Mouse (Mus musculus): ENCODE measurements at regions not wholly inside any gene's neighbourhood (a gene's known extent, or its start where the extent isn't known, plus 50 kb on each side); places are given as distances from the start of the nearest gene placed in this dataset.

GRCm38 (mm10) chr10:99945418-99945817 lies 70.0 kb upstream of the Kitl start:
- H3K36me3 ChIP-seq (ENCODE audit: control insufficient read depth, insufficient read depth, low read length, poor library complexity, severe bottlenecking), result no peaks in the 10 kb centered on the region
- no peak for DNase-seq (ENCODE audit: low read depth, low spot score)
- H3K4me3 ChIP-seq (ENCODE audit: insufficient read depth in 1 of 2, low read depth in 1 of 2, low read length in 2 of 2, poor library complexity in 1 of 2, severe bottlenecking in 1 of 2), result no peak overlapping the region
- H3K9ac ChIP-seq (ENCODE audit: insufficient read depth, low read depth, low read length, poor library complexity, severe bottlenecking), result no peak overlapping the region
- no peaks in the 10 kb centered on the region for H3K4me1 ChIP-seq (ENCODE audit: control insufficient read depth in 2 of 2, insufficient read depth in 2 of 2, low read length in 2 of 2, poor library complexity in 1 of 2)
- H3K9me3 ChIP-seq (ENCODE audit: control insufficient read depth, insufficient read depth, low read depth, low read length), result no peaks in the 10 kb centered on the region
- H3K27ac ChIP-seq (ENCODE audit: insufficient read depth, low read depth, low read length, poor library complexity, severe bottlenecking), result no peak overlapping the region
- in situ Hi-C loops (cut with MboI; ENCODE audit: low sequenced_read_pairs in 2 of 2, unreplicated experiment in 2 of 2), result no loop called here
- no peak for TF ChIP-seq CHD2 (IDR thresholded peaks at IDR 0.05; ENCODE audit: low read depth, low read length)

GRCm38 (mm10) chr10:99941665-99942064 lies 73.8 kb upstream of the Kitl start:
- H3K27ac ChIP-seq (ENCODE audit: insufficient read depth, low read depth, low read length, poor library complexity, severe bottlenecking), result no peak overlapping the region
- no peaks in the 10 kb centered on the region for H3K4me1 ChIP-seq (ENCODE audit: control insufficient read depth in 2 of 2, insufficient read depth in 2 of 2, low read length in 2 of 2, poor library complexity in 1 of 2)
- H3K9me3 ChIP-seq (ENCODE audit: control insufficient read depth, insufficient read depth, low read depth, low read length), result no peaks in the 10 kb centered on the region
- in situ Hi-C loops (cut with MboI; ENCODE audit: low sequenced_read_pairs in 2 of 2, unreplicated experiment in 2 of 2), result no loop called here
- DNase-seq (ENCODE audit: low read depth, low spot score), result no peak
- H3K36me3 ChIP-seq (ENCODE audit: control insufficient read depth, insufficient read depth, low read length, poor library complexity, severe bottlenecking), result no peaks in the 10 kb centered on the region
- no peak overlapping the region for H3K4me3 ChIP-seq (ENCODE audit: insufficient read depth in 1 of 2, low read depth in 1 of 2, low read length in 2 of 2, poor library complexity in 1 of 2, severe bottlenecking in 1 of 2)
- H3K9ac ChIP-seq (ENCODE audit: insufficient read depth, low read depth, low read length, poor library complexity, severe bottlenecking), result no peak overlapping the region
- TF ChIP-seq HCFC1 (IDR thresholded peaks at IDR 0.05; ENCODE audit: borderline replicate concordance, insufficient read depth, low read length) (no peak), ZC3H11A (IDR thresholded peaks at IDR 0.05; ENCODE audit: borderline replicate concordance, low read depth, low read length) (no peak), ZNF384 (IDR thresholded peaks at IDR 0.05; ENCODE audit: low read depth, low read length) (no peak), CHD2 (IDR thresholded peaks at IDR 0.05; ENCODE audit: low read depth, low read length) (no peak), MAFK (IDR thresholded peaks at IDR 0.05; ENCODE audit: insufficient read depth, low read depth, low read length) (no peak)

GRCm38 (mm10) chr10:99938901-99939300 lies 76.5 kb upstream of the Kitl start:
- no peak overlapping the region for H3K4me3 ChIP-seq (ENCODE audit: insufficient read depth in 1 of 2, low read depth in 1 of 2, low read length in 2 of 2, poor library complexity in 1 of 2, severe bottlenecking in 1 of 2)
- no peaks in the 10 kb centered on the region for H3K4me1 ChIP-seq (ENCODE audit: control insufficient read depth in 2 of 2, insufficient read depth in 2 of 2, low read length in 2 of 2, poor library complexity in 1 of 2)
- TF ChIP-seq ZC3H11A (IDR thresholded peaks at IDR 0.05; ENCODE audit: borderline replicate concordance, low read depth, low read length) (no peak), HCFC1 (IDR thresholded peaks at IDR 0.05; ENCODE audit: borderline replicate concordance, insufficient read depth, low read length) (no peak), CHD2 (IDR thresholded peaks at IDR 0.05; ENCODE audit: low read depth, low read length) (no peak), ZNF384 (IDR thresholded peaks at IDR 0.05; ENCODE audit: low read depth, low read length) (no peak), MAFK (IDR thresholded peaks at IDR 0.05; ENCODE audit: insufficient read depth, low read depth, low read length) (no peak)
- in situ Hi-C loops (cut with MboI; ENCODE audit: low sequenced_read_pairs in 2 of 2, unreplicated experiment in 2 of 2), result no loop called here
- H3K36me3 ChIP-seq (ENCODE audit: control insufficient read depth, insufficient read depth, low read length, poor library complexity, severe bottlenecking), result no peaks in the 10 kb centered on the region
- H3K9ac ChIP-seq (ENCODE audit: insufficient read depth, low read depth, low read length, poor library complexity, severe bottlenecking), result no peak overlapping the region
- no peak for DNase-seq (ENCODE audit: low read depth, low spot score)
- H3K9me3 ChIP-seq (ENCODE audit: control insufficient read depth, insufficient read depth, low read depth, low read length), result no peaks in the 10 kb centered on the region
- H3K27ac ChIP-seq (ENCODE audit: insufficient read depth, low read depth, low read length, poor library complexity, severe bottlenecking), result no peak overlapping the region

- Histone ChIP-seq H3K36me3 (ENCODE audit: control insufficient read depth, insufficient read depth, low read length, poor library complexity, severe bottlenecking) (no peaks in the 10 kb centered on the region), H3K4me3 (ENCODE audit: insufficient read depth in 1 of 2, low read depth in 1 of 2, low read length in 2 of 2, poor library complexity in 1 of 2, severe bottlenecking in 1 of 2) (no peak overlapping the region), H3K9me3 (ENCODE audit: control insufficient read depth, insufficient read depth, low read depth, low read length) (no peaks in the 10 kb centered on the region), H3K9ac (ENCODE audit: insufficient read depth, low read depth, low read length, poor library complexity, severe bottlenecking) (no peak overlapping the region), H3K4me1 (ENCODE audit: control insufficient read depth in 2 of 2, insufficient read depth in 2 of 2, low read length in 2 of 2, poor library complexity in 1 of 2) (no peaks in the 10 kb centered on the region), H3K27ac (ENCODE audit: insufficient read depth, low read depth, low read length, poor library complexity, severe bottlenecking) (no peak overlapping the region)
- in situ Hi-C loops (cut with MboI; ENCODE audit: low sequenced_read_pairs in 2 of 2, unreplicated experiment in 2 of 2), result no loop called here
- no peak for TF ChIP-seq ZC3H11A (IDR thresholded peaks at IDR 0.05; ENCODE audit: borderline replicate concordance, low read depth, low read length)
- no peak for TF ChIP-seq CHD2 (IDR thresholded peaks at IDR 0.05; ENCODE audit: low read depth, low read length)
- no peak for TF ChIP-seq ZNF384 (IDR thresholded peaks at IDR 0.05; ENCODE audit: low read depth, low read length)
- TF ChIP-seq HCFC1 (IDR thresholded peaks at IDR 0.05; ENCODE audit: borderline replicate concordance, insufficient read depth, low read length), result no peak
- TF ChIP-seq MAFK (IDR thresholded peaks at IDR 0.05; ENCODE audit: insufficient read depth, low read depth, low read length), result no peak
- DNase-seq (ENCODE audit: low read depth, low spot score), result no peak
These were observed 77.4 kb upstream of the Kitl start for GRCm38 (mm10) chr10:99937921-99938618.

- H3K27ac ChIP-seq (ENCODE audit: insufficient read depth, low read depth, low read length, poor library complexity, severe bottlenecking), result no peak overlapping the region
- no peaks in the 10 kb centered on the region for H3K9me3 ChIP-seq (ENCODE audit: control insufficient read depth, insufficient read depth, low read depth, low read length)
- TF ChIP-seq ZNF384 (IDR thresholded peaks at IDR 0.05; ENCODE audit: low read depth, low read length) (no peak), HCFC1 (IDR thresholded peaks at IDR 0.05; ENCODE audit: borderline replicate concordance, insufficient read depth, low read length) (no peak), ZC3H11A (IDR thresholded peaks at IDR 0.05; ENCODE audit: borderline replicate concordance, low read depth, low read length) (no peak), MAFK (IDR thresholded peaks at IDR 0.05; ENCODE audit: insufficient read depth, low read depth, low read length) (no peak), CHD2 (IDR thresholded peaks at IDR 0.05; ENCODE audit: low read depth, low read length) (no peak)
- peaks cover 0 to 4% of the 10 kb centered on the region in 2 experiments; a peak in 1 of 4 replicates for H3K4me1 ChIP-seq (ENCODE audit: control insufficient read depth in 2 of 2, insufficient read depth in 2 of 2, low read length in 2 of 2, poor library complexity in 1 of 2)
- no peak overlapping the region for H3K9ac ChIP-seq (ENCODE audit: insufficient read depth, low read depth, low read length, poor library complexity, severe bottlenecking)
- no peaks in the 10 kb centered on the region for H3K36me3 ChIP-seq (ENCODE audit: control insufficient read depth, insufficient read depth, low read length, poor library complexity, severe bottlenecking)
- H3K4me3 ChIP-seq (ENCODE audit: insufficient read depth in 1 of 2, low read depth in 1 of 2, low read length in 2 of 2, poor library complexity in 1 of 2, severe bottlenecking in 1 of 2), result no peak overlapping the region
- no peak for DNase-seq (ENCODE audit: low read depth, low spot score)
- in situ Hi-C loops (cut with MboI; ENCODE audit: low sequenced_read_pairs in 2 of 2, unreplicated experiment in 2 of 2), result no loop called here
These were observed 86.2 kb upstream of the Kitl start for GRCm38 (mm10) chr10:99929191-99929590.
